ENCODE assay signal across 10 mouse cellular contexts in the genomic region with DNA sequence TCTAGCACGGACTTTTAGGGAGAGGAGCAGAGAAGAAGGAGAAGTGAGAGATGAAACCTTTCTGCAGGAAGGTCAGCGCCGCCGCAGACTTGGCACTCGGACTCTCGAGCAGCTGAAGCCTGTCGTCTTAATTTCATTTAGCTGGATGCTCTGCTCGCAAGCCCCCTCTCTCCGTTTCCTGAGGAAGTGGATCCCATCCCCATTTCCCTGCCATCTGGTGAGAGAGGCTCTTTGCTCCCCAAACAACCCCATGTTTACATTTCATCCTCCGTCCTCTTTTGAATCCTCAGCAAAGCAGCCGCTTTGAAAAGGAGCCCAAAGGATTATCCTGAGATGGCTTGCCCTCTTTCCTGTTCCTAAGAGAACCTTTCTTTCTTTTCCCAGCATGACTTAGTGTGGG. TPM values are rescaled to one million over a fixed set of nuclear protein-coding genes. Genes with fewer than 3 reads are reported as not detected.
DNase-seq lines count a peak whose midpoint lies in the region; ATAC-seq and TF ChIP-seq lines count a peak whose summit lies in the region.
"Had no signal": no experiment of that assay in that cellular context is flagged by ENCODE, and none has a peak within 500 bp of the region (broad histone marks: within the 10 kb centered on the region; RNA-seq: fewer than 3 reads in every experiment).

No protein-coding gene starts in this region.

- H3K27me3 ChIP-seq in neural tube, embryonic 15.5 days (replicated peaks), result no peaks in the 10 kb centered on the region
- H3K27me3 ChIP-seq in liver, postnatal 0 days (ENCODE audit: insufficient read depth, low read length), result no peaks in the 10 kb centered on the region
- no peaks in the 10 kb centered on the region for H3K27me3 ChIP-seq in cerebellum, adult 2 months (ENCODE audit: control insufficient read depth, insufficient read depth, low read length)
- H3K27me3 ChIP-seq: neural tube, embryonic 12.5 days had no signal

- TF ChIP-seq EP300 in liver, postnatal 0 days (IDR thresholded peaks at IDR 0.05; ENCODE audit: low read depth), result no peak

- H3K4me2 ChIP-seq in neural tube, embryonic 15.5 days, result peak overlapping the region; percentile 24; the same call in 1 of the 2 replicates
- H3K4me2 ChIP-seq in liver, postnatal 0 days (ENCODE audit: low read depth, low read length), result peak overlapping the region; percentile 35
- H3K4me2 ChIP-seq: neural tube, embryonic 12.5 days had no signal

- H3K4me1 ChIP-seq in neural tube, embryonic 15.5 days, result no peaks in the 10 kb centered on the region
- peaks cover 14% of the 10 kb centered on the region; the same call in 1 of the 2 replicates for H3K4me1 ChIP-seq in liver, postnatal 0 days (ENCODE audit: insufficient read depth)
- H3K4me1 ChIP-seq in cerebellum, adult 2 months (ENCODE audit: control insufficient read depth, insufficient read depth, low read length), result no peaks in the 10 kb centered on the region
- H3K4me1 ChIP-seq: neural tube, embryonic 12.5 days had no signal

- H3K9ac ChIP-seq in neural tube, embryonic 15.5 days (replicated peaks), result no peak overlapping the region
- no peak overlapping the region for H3K9ac ChIP-seq in liver, postnatal 0 days (replicated peaks)
- H3K9ac ChIP-seq: neural tube, embryonic 12.5 days had no signal

- DNase-seq in cerebellum, postnatal 10 days, result peak; percentile 61
- no peak for DNase-seq in cerebellum, adult 9-11 months
- DNase-seq in neural tube, embryonic 10.5 days (ENCODE audit: extremely low spot score, low spot score), result no peak
- DNase-seq in liver, postnatal 0 days, result no peak
- DNase-seq in adrenal gland, postnatal 36 days, result no peak
- DNase-seq in urinary bladder, postnatal 4 days (ENCODE audit: low spot score in 2 of 2), result no peak
- no peak for DNase-seq in cerebellum, adult 2 months
- DNase-seq: thymus, postnatal 14 days had no signal

- ATAC-seq in neural tube, embryonic 15.5 days (ENCODE audit: low FRiP score), result no peak
- ATAC-seq in liver, postnatal 0 days, result no peak

- H3K27ac ChIP-seq in neural tube, embryonic 15.5 days (replicated peaks), result no peak overlapping the region
- no peak overlapping the region for H3K27ac ChIP-seq in liver, postnatal 0 days (ENCODE audit: low read depth)
- H3K27ac ChIP-seq in cerebellum, adult 2 months (ENCODE audit: insufficient read depth, low read length), result no peak overlapping the region
- H3K27ac ChIP-seq: neural tube, embryonic 12.5 days had no signal

- no peak for TF ChIP-seq POLR2A in cerebellum, adult 2 months (IDR thresholded peaks at IDR 0.05; ENCODE audit: borderline replicate concordance, insufficient read depth, low read length)

- H3K36me3 ChIP-seq in neural tube, embryonic 15.5 days, result no peaks in the 10 kb centered on the region
- H3K36me3 ChIP-seq in liver, postnatal 0 days (replicated peaks; ENCODE audit: insufficient read depth, low read length), result no peaks in the 10 kb centered on the region
- H3K36me3 ChIP-seq: neural tube, embryonic 12.5 days had no signal

- H3K4me3 ChIP-seq in neural tube, embryonic 15.5 days (replicated peaks), result no peak overlapping the region
- H3K4me3 ChIP-seq in liver, postnatal 0 days (ENCODE audit: low read depth, low read length), result no peak overlapping the region
- H3K4me3 ChIP-seq in cerebellum, adult 2 months (replicated peaks; ENCODE audit: insufficient read depth, low read depth, low read length), result no peak overlapping the region
- H3K4me3 ChIP-seq: neural tube, embryonic 12.5 days had no signal

- 51% methylated on average over 11 of the region's 11 CpGs for WGBS in neural tube, embryonic 15.5 days
- 12% methylated on average over 11 of the region's 11 CpGs for WGBS in liver, postnatal 0 days (ENCODE audit: insufficient replicate concordance)
- WGBS in cerebellum, adult 2 months, result 5% methylated on average over 11 of the region's 11 CpGs

- no peak for TF ChIP-seq CTCF in liver, postnatal 0 days (IDR thresholded peaks at IDR 0.05; ENCODE audit: low read depth)
- no peak for TF ChIP-seq CTCF in cerebellum, adult 2 months (IDR thresholded peaks at IDR 0.05; ENCODE audit: borderline replicate concordance, insufficient read depth, low read depth, low read length)

- no peaks in the 10 kb centered on the region for H3K9me3 ChIP-seq in neural tube, embryonic 15.5 days (replicated peaks)
- no peaks in the 10 kb centered on the region for H3K9me3 ChIP-seq in liver, postnatal 0 days (ENCODE audit: low read length)
- H3K9me3 ChIP-seq: neural tube, embryonic 12.5 days had no signal

RNA-seq across cellular contexts. Expression of a gene that starts 16.2 kb away (rescaled TPM):
- polyA plus RNA-seq in neural tube, embryonic 15.5 days (2015; fragmentation: Nextera tagmentation; extraction: Ambion mirVana), result 24.5 and 26.5 TPM in 2 replicates
- polyA plus RNA-seq in liver, postnatal 0 days (2015; fragmentation: Nextera tagmentation; extraction: Ambion mirVana), result 2.3 and 5.0 TPM in 2 replicates
- 10 to 100 TPM; 26.4 to 27.1 TPM for total RNA-seq in adrenal gland, postnatal 36 days (2021)
- polyA plus RNA-seq in cerebellum, adult 2 months (2012; rRNA removed), result 33.0 and 39.4 TPM in 2 replicates

Comparison
In these comparisons a context has a peak if more than half of its experiments do, and no peak if none do; other contexts are left out.
1. DNase-seq: peak in cerebellum, postnatal 10 days (2 of 2); none in cerebellum, adult 9-11 months (single experiment), neural tube, embryonic 10.5 days (single experiment), liver, postnatal 0 days (single experiment), adrenal gland, postnatal 36 days (0 of 2), urinary bladder, postnatal 4 days (0 of 2) and cerebellum, adult 2 months (0 of 2).